Mouse (Mus musculus) heart, postnatal 0 days (tissue): ENCODE data around the gene Mtus2.

ENCODE experiments used
- CTCF ChIP-seq: IDR thresholded peaks from 2 replicates; pipeline ENCODE4 v1.5.1; 2016; ENCODE audit warnings: antibody characterized with exemption, control low read depth, low read depth
- EP300 ChIP-seq: IDR thresholded peaks from 2 replicates; pipeline ENCODE4 v1.6.1; 2016; ENCODE audit warnings: antibody characterized with exemption, low read depth

- TF ChIP-seq CTCF (no peak), EP300 (no peak)
Measured at GRCm38 (mm10) chr5:148283177-148283576, 326.1 kb downstream of the Mtus2 start.
